Mouse (Mus musculus) cerebellum, adult 9-11 months (tissue): ENCODE results near the gene Olfr365.

ENCODE experiments used
- DNase-seq: peaks from one replicate; pipeline ENCODE4 v3.0.0; 2022

Olfr365 gene

DNA sequence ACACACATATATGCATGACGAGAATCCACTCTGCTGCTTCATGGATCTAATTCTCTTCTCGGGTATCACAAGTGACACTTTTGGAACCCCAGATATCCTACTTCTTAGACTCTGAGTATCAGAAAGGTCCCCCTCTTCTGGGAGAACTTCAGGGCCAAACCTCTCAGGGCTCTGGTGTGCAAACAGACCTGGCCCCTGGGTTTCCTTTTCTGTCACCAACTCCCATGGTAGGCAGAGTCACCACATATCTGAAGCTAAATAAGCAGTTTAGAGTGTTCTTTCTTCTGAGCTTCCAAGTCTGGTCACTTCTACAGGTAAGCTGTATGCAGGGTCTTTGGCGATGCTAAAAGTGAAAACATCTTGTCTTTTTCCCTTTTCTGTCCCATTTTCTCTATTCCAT is at the start of gene Olfr365:
TSS of gene Olfr365 (plus strand) at position 301 of the 400 bp plus-strand sequence.
- DNase-seq = no peak

DNA sequence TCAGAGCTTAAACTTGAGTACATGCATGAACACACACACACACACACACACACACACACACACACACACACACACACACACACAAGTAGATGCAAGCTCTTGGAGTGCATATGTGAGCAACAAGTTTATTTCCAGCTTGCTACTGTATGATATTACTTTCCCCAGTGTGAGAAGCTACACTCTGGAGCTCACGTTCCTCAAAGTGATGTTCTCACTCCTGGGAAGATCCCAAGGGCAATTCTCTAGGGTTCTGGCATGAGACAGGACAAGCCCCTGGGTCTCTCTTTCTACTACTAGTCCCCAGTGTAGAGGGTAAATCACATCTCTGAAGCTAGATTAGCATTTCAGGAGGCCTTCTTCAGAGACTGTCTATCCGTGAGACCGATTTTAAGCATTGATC is 49.0 kb upstream of the Olfr365 start, which contains the start of gene Olfr364-ps1:
TSS of gene Olfr364-ps1 (plus strand) at position 301 of the 400 bp plus-strand sequence.
- no peak for DNase-seq

DNA sequence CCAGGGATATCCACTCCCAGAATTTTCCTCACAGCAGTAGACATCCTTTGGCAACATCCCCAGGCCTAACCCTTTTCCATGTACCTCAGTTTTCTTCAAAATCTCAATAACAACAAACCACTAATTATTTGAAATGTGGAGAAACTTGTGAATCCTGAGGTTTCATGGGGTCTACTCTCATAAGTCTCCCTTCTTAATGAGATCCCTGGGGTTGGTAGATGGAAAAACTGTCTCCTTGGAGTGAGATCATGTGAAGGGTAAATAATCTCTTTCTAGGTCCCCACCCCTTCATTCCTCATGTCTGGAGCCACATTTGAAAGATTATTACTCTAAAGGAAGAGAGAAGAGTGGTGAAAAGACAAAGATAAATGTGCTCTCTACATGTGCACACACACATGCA is 23.3 kb downstream of the Olfr365 start, which contains the start of gene Olfr366:
TSS of gene Olfr366 (plus strand) at position 301 of the 400 bp plus-strand sequence.
- no peak for DNase-seq
